Mouse (Mus musculus) adrenal gland, postnatal 10 days (tissue): ENCODE measurements at regions not wholly inside any gene's neighbourhood (a gene's known extent, or its start where the extent isn't known, plus 50 kb on each side); places are given as distances from the start of the nearest gene placed in this dataset.

Experiments
- DNase-seq: peaks from one replicate; pipeline ENCODE4 v3.0.0; 2021; ENCODE audit warnings: mixed read lengths

DNA sequence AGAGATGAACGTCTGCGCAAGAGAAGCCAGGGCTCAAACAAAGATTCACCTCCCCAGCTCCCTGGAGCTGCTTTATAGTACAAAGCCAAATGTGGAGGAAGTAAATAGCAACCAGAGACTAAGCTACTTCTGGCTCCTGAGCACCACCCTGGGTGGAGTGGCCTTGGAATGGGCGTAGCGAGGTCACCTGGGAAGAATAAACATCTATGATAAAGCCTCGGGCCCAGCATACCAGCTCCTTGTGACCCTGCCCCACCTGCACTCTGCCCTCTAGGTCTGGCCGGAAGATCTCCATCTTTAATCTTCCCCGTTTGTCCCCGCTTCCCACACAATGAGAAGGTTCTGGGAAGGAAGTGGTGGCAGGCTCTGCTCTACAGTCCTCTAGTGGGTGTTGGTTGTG is 61.0 kb upstream of the Ptpn3 start:
- no peak for DNase-seq

DNA sequence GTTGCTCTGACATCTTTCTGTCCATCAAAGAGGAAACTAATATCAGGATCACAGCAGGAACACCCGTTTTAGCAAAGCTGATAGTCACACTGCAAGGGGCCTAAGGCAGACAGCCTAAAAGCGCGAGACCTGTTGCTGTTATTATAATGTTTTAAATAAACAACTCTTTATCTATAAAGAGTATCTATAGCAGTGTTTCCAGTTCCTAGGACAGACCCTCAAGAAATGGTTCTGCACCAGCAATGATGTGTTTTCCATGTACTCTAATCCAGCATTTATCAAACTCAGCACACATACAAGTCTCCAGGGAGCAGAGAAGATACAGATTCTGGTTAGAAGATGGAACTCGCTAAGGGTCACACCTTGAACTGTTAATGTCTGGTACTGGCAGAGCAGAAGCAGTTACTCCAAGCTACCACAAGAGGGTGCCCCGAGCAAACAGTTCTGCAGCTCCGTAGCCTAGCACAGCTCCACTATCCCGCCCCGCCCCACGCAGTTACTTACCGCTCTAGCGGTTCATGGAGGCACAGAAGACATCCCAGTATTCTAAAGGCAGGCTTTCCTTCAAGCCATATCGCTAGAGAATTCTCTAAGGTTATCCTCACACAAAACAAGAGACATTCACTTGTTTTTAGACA is 64.2 kb upstream of the Palm2 start:
- peak; percentile 85 for DNase-seq

DNA sequence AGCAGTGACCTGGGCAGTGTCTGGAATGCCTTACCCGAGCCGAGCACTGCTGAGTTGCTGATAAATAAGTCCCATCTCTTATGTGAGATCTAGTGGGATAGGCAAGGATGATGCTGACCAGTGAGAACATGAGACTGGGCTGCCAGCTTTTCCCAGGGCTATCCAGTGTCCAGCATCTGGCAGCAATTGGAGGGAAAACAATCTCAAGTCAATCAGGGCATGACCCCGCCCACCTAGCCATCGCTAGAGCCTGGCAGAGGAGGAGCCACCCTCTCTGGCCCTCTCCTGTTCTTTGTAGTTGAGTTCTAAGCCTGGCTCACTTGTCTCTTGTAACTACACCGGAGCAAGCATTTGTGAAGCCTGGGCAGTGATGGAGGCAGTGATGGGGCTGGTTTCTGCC is 56.2 kb upstream of the Palm2 start:
- DNase-seq = no peak

DNA sequence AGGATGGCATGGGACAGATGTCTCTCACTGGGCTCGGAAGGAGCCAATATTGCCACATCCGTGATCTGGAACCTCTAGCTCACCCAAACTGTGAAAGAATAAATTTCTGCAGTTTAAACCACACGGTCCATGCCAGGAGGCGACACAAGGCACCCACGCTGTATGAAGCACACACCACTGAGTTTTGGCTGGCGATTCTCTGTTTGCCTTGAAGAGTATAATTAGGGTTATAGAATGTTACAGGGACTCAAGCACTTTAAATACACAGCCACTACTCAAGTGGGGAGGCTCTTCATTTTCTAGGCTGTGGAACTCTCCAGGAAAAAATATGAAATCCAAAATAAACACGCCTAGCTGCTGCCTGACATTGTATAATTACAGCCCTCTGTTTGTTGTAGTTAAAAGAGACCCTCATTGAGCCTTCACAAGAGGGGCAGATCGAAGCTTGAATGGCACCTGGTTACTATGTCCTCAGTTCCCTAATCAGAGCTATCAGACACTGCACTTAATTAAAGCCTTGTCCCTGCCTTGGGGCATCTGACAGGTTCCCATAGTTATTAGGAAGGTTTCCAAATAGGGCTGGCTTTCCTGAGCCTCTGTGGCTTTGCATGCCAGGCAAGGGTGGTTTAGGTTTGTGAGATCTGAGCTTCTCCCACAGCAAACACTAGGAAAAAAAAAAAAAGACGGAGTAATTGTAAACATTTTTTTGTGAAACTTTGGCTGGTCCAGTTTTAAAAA is 53.8 kb upstream of the Palm2 start:
- DNase-seq = no peak

DNA sequence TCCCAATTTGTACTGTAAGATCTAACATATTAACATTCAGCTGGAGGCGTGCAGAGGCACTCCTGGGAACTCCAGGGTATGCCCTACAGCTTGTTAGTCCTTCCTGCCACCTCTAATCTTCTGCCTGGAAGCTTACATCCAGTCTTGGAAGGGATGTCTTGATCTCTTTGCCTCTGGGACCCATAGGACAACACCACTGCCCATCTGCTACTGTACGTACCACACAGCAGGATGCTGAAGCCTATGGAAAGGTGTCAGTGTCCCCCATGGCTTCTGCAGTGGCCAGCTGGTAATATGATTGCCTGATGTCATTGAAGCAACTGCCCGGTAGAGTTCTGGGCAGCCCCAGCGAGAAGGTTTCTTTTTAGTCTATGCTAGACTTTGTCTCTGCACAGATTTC is 52.7 kb upstream of the Palm2 start:
- no peak for DNase-seq
